Mouse (Mus musculus) adrenal gland, adult 2 months (tissue): ENCODE measurements around the gene Pdcd5. TPM values are rescaled to one million over a fixed set of nuclear protein-coding genes. Genes with fewer than 3 reads are reported as not detected.

ENCODE experiments used
- DNase-seq: peaks from one replicate; pipeline ENCODE4 v3.0.0; 2021
- long read RNA-seq: library from polyadenylated mRNA; stranded (forward); transcript quantifications from one replicate; pipeline ENCODE4 v2.0.0, GENCODE M21; 2021
- polyA plus RNA-seq: library from polyadenylated mRNA; depleted of rRNA; stranded (reverse); fragments of >200 nt; gene quantifications from 2 replicates; pipeline ENCODE4 v1.2.3, GENCODE M21; 2012; rRNA removed
- total RNA-seq, 2 experiments: library from RNA; stranded (reverse); gene quantifications; 2 replicates each; pipeline ENCODE4 v1.2.3; 2021

Pdcd5 gene
- total RNA-seq = 10 to 100 TPM; 87.1 to 88.8 TPM
- 21.2 and 21.3 TPM in 2 replicates for polyA plus RNA-seq
- long read RNA-seq, transcript Pdcd5-201 (6 exons, 684 nt) = major isoform, 44 of 46 reads
- long read RNA-seq, partial matches to known transcripts = 1 of 46 reads
- long read RNA-seq, other reads (novel, unspliced or antisense) = 1 of 46 reads

GRCm38 (mm10) chr7:35647101-35647698 is at the start of gene Pdcd5:
Gene Pdcd5, minus strand, starts transcription at chr7:35647521.
- peak; percentile 98 for DNase-seq

DNA sequence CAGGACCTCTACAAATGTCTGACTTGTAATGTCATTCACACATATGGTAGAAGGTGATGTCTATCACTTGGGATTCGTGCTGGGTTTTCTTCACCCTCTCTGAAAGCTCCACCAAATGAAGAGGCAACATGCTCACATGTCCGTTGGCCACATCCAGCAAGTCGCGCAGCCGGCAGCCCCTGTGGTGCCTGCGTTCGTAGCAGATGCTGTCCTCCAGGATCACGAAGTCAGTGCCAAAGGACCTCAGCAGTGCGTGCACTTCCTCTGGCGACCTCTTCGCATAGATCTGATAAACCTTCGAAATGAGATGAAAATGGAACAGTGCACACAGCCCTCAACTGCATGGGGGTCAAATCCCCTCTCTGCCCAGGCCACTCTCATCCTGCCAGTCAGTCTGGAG is 45.3 kb upstream of the Pdcd5 start:
- DNase-seq = no peak

GRCm38 (mm10) chr7:35692117-35692516 is 44.8 kb upstream of the Pdcd5 start:
- no peak for DNase-seq

DNA sequence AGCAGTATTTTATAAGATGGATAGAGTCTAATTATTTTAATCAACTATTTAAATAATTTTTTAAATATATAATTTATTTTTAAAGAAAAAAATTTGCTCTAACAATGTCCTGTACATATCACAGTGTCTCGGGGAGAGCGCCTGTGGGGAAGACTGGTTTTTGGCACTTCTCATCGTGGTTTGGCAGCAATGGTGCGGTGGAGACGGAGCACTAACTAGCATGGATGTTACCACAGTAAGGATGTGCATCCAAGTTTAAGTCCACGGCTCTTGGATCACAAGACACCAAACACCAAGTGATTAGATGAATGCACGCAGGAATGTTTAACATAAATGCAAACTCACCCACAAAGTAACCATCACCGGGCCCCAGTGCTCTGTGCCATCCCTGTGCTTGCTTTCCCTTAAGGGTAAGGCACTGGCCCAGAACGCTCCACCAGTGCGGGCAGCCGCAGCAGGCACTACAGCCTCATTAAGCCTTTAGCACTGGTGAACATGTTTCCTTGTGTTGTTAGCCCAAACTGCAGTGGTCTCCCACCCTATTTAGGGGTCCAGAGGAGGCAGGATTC is 41.5 kb upstream of the Pdcd5 start:
- DNase-seq = no peak

DNA sequence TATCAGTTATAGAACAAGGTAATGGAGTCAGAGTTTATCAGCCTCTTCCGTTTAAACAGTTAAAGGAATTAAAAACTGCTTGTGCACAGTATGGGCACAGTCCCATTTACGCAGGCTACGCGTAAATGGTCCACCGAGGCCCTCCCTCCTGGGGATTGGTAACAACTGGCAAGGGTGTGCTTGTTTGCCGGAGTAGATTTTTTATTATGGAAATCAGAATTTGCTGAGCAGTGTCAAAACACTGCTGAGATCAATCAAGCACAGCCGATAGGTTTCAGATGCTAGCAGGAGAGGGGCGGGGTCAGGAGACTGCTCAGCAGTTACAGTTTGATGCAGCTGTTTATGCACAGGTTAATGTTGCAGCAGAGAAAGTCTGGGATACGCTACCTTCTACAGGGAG is 41.0 kb upstream of the Pdcd5 start:
- DNase-seq = no peak

DNA sequence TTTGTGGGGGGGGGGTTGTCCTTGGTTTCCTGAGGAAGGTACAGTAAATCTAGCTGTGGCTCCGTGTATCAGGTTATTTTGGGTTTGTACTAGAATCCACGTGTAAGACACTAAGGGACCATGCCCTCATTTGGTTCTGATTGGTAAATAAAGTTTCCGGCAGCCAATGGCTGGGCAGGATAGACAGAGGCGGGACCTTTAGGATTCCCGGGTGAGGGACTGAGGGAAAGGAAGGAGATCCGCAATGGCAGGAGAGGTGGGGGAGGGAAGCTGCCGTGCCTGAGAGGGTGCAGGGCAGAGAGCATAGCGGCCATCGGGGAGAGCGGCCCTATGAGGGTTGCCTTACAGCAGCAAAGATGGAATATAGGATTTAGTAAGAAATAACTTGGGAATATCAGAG is 39.9 kb upstream of the Pdcd5 start:
- DNase-seq = peak; percentile 69

- DNase-seq = peak; percentile 73
Measured at GRCm38 (mm10) chr7:35686756-35687155, 39.4 kb upstream of the Pdcd5 start.

DNA sequence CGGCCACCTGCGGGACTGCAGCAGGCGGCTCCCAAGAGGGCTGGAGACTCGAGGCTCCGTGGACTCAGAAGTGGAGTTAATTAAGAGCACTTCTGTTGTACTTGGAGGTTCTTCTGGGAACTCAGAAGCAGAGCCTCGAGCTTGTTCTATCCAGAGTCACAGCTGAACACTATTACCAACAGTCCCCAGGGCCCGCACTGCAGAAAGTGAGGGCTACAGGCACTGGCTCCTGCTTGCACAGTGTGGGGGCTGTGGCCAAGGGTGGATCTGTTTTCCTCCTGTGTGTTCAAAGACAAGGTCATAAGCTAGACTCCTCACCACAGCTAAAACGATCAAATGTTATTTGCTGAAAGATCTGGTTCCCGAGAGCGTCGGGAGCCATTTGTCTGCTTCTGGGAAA is 38.9 kb upstream of the Pdcd5 start:
- no peak for DNase-seq

DNA sequence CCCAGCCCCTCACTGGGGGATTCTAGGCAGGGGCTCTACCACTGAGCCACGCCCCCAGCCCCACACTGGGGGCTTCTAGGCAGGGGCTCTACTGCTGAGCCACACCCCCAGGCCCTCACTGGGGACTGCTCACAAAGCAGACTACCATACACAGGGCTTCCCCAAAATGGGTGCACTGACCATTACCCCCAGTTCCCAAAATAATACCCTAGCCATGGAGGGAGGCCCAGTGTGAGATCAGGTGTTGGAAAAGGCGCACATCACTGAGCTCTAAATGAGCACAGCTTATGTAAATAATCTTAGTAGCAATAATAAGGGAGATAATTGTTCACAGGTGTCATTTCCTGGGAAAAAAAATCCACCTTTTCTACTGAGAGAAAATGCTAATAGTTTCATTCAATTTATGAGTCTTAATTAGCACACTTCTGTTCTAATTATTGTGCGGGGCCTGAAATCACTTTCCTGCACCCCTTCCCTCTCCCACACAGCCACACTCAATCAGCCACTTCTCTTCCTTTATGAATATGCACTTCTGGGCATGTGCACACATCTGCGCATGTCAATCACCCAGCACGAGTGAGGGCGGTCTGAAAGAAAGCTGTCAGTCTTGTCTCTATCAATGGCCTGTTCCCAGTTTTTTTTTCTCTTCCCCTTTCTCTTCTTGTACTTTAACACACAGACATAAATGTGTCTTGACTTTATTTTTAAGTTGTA is 36.2 kb upstream of the Pdcd5 start:
- no peak for DNase-seq

DNA sequence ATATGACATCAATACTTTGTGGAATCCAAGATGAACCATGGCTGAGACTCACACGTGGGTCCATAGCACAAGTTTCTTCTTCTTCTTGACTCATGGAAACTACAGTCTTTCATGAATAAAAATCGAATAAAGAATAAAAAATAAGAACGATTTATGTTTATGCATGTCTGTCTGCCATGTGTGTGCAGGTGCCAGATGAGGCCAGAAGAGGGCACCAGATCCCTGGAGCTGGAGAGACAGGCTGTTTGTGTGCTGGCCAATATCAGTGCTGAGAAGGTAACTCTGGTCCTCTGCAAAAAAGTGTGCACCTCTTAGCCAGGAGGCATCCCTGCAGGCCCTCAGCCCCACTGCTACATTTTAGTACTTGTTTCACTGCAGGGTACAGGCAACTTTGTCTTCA is 34.2 kb upstream of the Pdcd5 start:
- no peak for DNase-seq

DNA sequence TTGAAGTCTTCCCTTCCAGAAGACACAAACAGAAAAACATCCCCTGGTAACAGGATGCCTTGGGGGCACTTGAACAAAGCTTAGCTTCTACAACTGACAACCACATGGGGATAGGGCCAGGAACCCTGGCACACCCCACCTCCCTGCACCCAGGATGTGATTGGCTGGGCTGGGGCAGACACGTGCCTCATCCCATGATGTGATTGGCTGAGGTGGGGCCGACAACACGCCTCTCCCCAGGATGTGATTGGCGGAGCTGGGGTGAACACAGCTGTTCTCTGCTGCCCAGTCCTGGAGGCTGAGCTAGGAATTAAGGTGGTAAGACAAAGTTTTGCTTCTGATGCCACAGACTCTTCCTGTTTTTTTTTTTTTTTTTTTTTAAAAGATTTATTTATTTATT is 31.7 kb upstream of the Pdcd5 start:
- no peak for DNase-seq

- no peak for DNase-seq
Measured at GRCm38 (mm10) chr7:35668066-35669041, 21.0 kb upstream of the Pdcd5 start.

DNA sequence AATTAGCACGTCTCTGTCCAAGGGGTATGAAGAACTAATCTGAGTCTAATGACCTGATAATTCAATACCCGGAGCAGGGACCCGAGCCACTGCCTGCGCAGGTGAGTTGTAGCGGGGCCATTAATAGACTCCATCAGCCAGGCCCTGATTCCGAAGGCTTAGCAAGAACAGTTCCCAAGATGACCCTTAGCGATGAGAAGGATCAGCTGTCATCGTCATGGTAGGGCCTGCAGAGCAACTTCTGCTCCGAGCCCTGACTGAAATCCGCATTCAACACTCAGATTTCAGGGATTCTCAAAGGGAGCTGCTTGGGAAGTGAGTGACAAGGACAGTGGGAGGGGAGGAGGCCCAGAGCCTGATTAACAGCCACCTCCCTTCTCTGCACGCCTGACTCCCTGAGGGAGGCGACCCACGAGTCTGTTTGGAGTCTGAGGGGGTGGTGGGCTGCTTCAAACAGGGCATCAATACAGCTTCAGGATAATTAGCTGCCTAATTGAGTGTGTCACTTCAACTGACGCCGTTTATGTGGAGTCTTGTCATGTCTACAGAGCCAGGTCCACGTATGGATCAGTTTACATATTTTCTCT is 16.6 kb upstream of the Pdcd5 start:
- DNase-seq = no peak

DNA sequence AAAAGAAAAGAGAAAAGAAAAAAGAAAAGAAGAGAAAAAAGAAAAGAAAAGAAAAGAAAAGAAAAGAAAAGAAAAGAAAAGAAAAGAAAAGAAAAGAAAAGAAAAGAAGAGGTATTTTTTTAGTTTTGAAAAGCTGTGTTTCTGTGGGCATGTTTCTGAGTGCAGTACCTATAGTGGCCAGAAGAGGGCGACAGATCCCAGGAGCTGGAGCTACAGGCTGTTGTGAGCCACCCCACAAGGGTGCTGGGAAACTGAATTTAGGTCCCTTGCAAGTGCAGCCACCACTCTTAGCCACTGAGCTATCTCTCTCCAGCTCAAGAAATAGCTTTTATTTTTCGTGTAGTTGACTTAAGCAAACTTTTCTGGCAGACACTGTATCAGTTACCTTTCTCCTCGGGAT is 11.9 kb upstream of the Pdcd5 start:
- no peak for DNase-seq

- no peak for DNase-seq
Measured at GRCm38 (mm10) chr7:35657829-35658228, 10.5 kb upstream of the Pdcd5 start.

GRCm38 (mm10) chr7:35651583-35652270 is 4.4 kb upstream of the Pdcd5 start:
- DNase-seq = no peak

DNA sequence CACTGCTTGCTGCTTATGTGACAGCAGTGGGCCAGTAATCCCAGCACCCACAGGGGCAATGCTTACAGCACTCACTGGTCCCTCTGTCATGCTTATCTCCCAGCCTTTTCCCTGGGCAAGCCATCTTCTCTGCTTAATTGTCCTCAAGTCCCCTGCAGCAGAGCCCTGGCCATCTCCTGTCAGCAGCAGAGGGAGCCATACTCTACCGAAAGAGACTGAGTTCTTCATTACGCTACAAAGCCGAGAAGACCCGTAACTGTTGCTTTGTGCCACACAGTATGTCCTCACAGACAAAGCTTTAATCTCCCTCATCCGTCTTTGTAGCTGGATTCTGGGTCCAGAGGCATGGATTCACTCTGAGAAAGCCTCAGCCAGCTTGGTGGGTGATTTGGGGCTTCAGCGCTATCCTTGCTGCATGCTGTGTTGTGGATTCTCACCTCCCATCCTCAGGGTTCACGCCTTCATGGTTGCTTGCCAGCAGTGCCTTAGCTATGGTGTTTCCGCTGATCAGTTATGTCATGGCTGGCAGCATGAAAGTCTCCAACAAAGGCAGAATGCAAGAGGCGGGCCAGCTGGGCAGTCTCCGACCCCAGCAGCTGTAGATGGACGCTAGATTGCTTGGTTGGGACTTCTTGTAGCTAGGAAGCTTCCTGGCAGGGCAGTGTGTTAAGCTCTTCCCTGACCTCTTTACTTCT is 3.5 kb upstream of the Pdcd5 start:
- DNase-seq = no peak

- DNase-seq = peak; percentile 44
Measured at GRCm38 (mm10) chr7:35649071-35649470, 1.8 kb upstream of the Pdcd5 start.

DNA sequence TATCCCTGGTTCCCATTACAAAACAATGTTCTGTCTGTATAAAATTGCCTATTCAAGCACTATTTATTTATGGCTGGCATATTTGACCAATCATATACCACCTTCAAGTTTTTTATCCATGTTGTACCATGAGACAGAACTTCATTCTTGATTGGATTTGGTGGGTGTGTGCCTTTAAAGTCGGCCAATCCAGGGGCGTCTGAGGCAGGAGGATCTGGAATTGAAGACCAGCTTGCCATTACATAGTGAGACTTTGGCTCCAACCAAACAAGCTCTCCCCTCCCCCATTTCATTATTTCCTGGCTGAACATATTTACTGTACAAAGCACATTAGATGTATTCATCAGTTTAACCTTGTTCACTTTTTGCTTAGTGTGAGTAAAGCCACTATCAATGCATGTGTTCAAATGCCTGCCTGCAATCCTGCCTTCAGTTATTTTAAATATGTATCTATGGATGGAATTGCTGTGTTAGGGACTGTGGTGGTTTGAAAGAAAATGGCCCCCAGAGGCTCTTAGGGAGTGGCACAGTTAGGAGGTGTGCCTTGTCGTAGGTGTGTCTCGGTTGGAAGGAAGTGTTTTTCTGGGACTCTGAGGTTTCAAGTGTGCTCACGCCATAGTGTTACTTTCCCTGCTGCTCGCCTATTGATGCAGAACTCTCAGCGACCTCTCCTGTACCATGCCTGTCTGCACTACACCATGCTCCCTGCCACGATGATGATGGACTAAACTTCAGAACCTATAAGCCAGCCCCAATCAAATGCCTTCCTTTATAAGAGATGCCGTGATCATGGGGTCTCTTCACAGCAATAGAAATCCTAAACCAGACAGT is 1.1 kb upstream of the Pdcd5 start:
- DNase-seq = no peak
